Mouse (Mus musculus) small intestine, adult 2 months (tissue): ENCODE results near the gene Rasgrf1.

Experiments
- CTCF ChIP-seq: fragments of 200-500 bp; IDR thresholded peaks from 2 replicates; pipeline ENCODE4 v1.5.1; 2012; ENCODE audit warnings: low read depth, mild to moderate bottlenecking, control low read depth, inconsistent platforms, low read length, moderate library complexity, mixed read lengths; ENCODE audit not compliant: insufficient replicate concordance, insufficient read length; ENCODE audit errors: extremely low read depth
- POLR2A ChIP-seq: fragments of 200-500 bp; IDR thresholded peaks from 2 replicates; pipeline ENCODE4 v1.6.1; 2012; ENCODE audit warnings: low read depth, mild to moderate bottlenecking, control low read depth, inconsistent platforms, low read length, moderate library complexity

DNA sequence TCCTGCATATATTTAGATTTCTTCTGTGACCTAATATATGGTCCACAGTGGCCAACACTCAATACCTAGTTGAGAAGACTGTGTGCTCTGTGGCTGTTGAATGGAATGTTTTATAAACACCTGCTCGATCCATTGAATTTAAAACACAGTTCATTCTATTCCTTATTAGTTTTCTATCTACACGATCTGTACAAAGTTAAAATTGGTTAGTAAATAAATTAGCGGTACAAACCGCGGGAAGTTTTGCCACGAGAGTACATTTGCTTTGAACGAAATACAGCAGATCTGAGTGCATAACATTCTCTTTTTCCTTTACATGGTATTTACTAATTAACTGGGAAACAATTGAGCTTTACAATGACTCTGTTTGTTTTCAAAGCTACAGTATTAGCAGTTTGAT is 27.1 kb upstream of the Rasgrf1 start:
- TF ChIP-seq POLR2A (no peak), CTCF (no peak)
